Mouse (Mus musculus): ENCODE results near the gene Cnst.

Cnst gene

GRCm38 (mm10) chr1:179553949-179554347 is 7.8 kb downstream of the Cnst start:
- no peak for DNase-seq

GRCm38 (mm10) chr1:179556921-179557320 is 10.8 kb downstream of the Cnst start:
- no peak for DNase-seq

- no peak for DNase-seq
Observed at GRCm38 (mm10) chr1:179559446-179560194, 13.4 kb downstream of the Cnst start.

GRCm38 (mm10) chr1:179560845-179561430 is 14.8 kb downstream of the Cnst start:
- DNase-seq = no peak

DNA sequence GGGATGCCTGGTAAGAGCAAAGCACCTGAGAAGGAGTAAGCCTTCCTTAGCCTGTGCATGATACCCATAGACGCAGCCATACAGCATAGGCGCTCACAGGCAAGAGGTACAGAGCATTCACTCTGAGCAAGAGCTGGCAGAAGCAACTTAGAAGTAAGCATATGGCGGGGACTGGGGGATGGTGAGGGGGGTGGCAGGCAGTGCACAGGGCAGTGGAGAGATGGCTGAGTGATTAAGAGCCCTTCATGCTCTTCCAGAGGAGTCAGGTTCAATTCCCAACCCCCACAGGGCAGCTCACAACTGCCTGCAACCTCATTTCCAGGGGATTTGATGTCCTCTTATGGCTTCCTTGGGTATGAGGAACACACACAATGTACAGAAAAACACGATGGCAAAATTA is 17.0 kb downstream of the Cnst start:
- DNase-seq = no peak

DNA sequence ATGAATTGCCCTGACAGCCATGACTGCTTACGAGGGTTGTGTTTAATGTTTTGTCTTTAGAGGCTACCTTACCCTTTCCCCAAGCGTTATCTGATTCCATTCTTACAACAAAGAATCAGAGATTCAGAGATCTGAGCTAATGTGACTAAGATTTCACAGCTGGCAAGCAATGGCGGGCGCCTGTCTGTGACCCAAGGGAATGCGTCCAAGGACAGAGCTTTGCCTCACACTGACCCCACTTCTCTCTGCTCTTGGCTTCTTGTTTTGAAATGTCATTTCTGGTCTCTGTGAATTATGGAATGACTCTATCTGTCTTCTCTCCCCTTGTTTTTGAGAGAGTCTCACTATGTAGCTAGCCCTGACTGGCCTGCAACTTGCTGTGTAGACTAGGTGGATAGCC is 17.8 kb downstream of the Cnst start:
- DNase-seq = no peak

DNA sequence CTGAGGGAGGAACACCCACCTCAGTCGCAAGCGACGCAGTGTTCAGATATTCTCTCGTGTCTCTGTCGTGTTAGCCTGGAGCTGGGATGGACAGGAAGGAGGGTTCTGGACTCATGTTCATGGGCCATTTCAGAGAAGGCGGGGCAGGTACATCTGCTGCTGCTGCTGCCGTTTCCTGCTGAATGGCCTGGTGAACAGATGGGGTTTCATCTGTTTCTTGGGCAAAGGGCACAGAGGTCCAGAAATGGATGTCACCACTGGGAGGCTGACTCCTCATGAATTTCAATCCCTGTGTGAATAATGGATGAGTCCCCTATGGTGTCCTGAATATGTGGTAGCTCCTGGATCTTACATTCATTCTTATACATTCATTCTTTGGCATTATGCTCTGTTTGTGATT is 21.4 kb downstream of the Cnst start:
- DNase-seq = no peak

- no peak for DNase-seq
Observed at GRCm38 (mm10) chr1:179568690-179569398, 22.7 kb downstream of the Cnst start.

- DNase-seq = no peak
Observed at GRCm38 (mm10) chr1:179570482-179570881, 24.3 kb downstream of the Cnst start.

DNA sequence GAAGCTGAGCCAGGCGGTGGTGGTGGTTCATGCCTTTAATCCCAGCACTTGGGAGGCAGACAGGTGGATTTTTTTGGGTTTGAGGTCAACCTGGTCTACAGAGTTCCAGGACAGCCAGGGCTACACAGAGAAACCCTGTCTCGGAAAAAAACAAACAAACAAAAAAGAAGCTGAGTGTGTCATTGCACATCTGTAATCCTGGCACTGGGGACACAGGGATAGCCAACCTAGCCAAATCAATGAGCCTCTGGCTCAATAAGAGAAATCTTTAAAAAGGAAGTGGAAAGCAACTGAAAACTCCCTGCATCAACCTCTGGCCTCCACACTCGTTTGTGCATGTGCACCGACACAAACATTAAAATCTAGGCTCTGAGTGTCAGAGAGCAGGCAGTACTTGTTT is 25.5 kb downstream of the Cnst start:
- DNase-seq = no peak

DNA sequence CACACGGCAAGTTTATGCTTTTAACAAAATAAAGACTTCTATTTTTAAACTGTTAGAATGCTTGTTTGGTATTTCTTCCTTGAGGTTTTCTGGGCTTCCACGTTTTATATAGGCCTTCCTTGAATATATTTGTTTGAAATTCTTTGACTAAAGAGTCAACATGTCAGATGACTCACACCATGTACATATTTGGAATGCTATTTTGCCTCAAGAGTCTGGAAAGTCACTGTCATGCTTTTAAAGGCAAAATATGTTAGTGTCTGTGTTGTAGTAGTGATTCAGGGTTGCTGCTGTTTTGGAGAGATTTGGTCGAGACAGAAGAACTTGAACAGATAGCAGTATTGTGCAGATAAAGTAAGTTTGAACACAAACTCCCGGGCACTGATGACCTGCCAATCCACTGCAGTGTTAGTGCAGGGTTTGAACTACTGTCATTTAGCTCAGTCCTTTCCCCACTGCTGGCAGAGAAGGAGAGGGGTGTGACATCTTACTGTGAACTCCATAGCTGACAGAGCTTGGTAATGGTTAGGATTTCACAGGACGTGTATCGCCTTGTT is 27.6 kb downstream of the Cnst start:
- no peak for DNase-seq

GRCm38 (mm10) chr1:179578625-179579024 is 32.5 kb downstream of the Cnst start:
- DNase-seq = no peak

DNA sequence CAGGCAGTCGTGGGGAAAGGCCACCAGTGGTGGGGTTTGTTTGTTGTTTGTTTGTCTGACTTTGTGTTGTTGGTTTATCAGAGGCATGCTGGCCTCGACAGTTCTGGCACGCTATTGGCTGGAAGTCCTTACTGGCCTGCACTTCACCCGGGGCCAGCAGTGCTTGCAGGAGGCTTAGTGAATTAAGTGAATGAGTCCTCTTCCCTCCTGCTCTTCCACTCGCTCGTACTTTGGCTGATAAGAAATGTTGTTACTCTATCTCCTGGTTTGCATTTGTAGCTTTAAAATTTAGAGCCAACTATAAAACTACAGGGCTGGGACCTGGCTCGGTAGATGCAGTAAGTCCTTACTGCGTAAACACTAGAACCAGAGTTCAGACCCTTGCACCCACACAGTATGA is 34.0 kb downstream of the Cnst start:
- no peak for DNase-seq

GRCm38 (mm10) chr1:179581422-179581821 is 35.3 kb downstream of the Cnst start:
- DNase-seq = no peak

DNA sequence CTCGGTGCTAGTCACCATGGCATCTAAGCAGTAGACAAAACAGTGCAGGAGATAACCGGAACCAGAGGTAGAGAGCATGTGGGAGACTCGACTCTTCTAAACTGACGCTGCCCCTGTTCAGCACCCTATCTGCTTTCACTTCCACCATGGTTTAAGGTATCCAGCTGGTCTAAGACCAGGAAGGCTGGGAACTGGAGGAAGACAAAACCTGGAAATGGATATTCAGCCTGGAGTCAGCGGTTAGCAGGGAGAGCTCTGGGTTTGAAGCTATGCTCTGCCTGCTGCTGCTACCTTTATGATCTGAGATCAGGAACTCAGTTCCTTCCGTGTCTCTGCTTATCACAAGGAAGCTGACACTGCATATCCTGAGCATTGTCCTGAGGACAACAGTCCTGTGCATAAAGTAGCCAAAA is 35.9 kb downstream of the Cnst start:
- no peak for DNase-seq

DNA sequence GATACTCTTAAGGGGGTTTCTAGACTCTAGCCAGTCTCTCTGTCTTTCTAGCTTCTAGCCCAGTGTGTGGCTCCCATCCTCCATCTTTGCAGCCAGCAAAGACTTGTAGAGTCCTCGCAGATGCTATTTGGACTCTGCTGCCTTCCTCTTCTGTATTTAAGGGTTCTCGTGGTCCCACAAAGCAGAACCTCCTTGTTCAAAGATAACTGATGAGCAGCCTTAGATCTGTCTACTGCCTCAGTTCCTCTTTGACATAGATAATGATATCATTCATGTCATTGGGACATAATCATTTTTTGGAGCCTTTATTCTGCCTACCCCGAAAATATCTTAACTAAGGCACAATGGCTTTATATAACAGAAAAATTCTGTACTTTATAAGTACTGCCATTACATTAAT is 36.9 kb downstream of the Cnst start:
- DNase-seq = no peak

DNA sequence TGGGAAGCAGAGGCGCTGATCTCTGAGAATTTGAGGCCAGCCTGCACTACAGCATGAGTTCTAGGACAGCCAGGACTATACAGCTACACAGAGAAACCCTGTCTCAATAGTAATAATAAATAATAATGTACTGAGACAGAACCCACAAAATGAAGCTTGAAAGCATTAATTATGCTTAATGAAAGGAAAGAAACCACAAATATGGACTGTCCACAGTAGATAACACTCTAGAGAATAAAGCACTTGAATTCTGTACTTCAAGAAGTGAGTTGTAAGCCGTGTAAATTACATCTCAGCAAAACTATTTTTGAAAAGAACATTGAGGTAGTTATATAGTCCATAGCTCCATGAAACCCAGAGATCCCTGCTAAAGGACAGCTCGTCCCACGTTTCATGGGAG is 38.0 kb downstream of the Cnst start:
- DNase-seq = no peak

DNA sequence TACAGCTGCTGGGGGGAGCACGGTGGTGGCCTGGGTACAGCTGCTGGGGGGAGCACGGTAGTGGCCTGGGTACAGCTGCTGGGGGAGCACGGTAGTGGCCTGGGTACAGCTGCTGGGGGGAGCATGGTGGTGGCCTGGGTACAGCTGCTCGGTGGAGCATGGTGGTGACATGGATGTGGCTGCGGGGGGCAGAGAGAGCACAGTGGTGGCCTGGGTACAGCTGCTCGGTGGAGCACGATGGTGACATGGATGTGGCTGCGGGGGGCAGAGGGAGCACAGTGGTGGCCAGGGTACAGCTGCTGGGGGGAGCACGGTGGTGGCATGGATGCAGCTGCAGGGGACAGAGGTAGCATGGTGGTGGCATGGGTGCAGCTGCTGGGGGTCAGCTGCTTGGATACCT is 39.5 kb downstream of the Cnst start:
- DNase-seq = no peak

- no peak for DNase-seq
Observed at GRCm38 (mm10) chr1:179586430-179587095, 40.4 kb downstream of the Cnst start.

DNA sequence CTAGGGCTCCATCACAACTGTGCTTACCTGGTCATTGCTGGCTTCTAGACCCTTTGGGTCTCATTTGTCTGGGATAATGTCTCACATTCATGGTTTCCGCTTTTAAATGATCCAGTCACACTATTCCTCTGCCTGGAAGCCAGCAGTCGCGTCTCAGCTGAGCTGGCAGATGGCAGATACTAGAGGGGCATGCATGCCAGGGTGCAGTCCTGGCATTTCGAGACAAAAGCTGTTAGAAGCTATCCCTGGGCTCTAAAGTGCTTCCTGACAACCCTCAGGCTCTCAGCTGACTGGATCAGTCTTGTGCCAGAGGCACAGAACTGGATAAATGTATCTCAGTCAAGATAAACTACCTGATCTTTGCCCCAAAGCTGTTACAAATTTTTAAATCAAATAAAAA is 42.1 kb downstream of the Cnst start:
- no peak for DNase-seq

- DNase-seq = peak; percentile 54
Observed at GRCm38 (mm10) chr1:179591639-179592038, 45.5 kb downstream of the Cnst start.

- no peak for DNase-seq
Observed at GRCm38 (mm10) chr1:179592143-179592542, 46.0 kb downstream of the Cnst start.

DNA sequence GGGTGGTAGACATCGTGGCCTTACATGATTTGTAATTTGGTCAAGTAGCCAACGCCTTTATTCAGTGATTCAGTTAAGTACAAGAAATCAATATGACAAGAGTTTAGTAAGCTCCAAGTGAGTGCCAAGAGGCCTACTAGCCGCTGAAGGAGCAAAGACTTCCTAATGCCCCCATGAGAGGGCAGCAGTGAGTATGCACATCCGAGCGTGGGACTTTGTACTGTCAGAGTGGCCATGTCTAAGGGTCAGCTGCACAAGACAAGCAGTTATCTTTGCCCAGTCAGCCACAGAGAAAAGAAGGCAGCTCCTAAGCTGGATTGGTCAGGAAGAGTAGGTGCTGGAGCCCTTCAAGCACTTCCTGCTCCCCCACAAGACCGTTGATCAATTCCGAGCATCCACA is 46.8 kb downstream of the Cnst start:
- no peak for DNase-seq

Measured in right cerebral cortex, adult 18-20 months (tissue).